Mouse (Mus musculus): ENCODE measurements around the gene Gm5741. TPM values are rescaled to one million over a fixed set of nuclear protein-coding genes. Genes with fewer than 3 reads are reported as not detected.
A peak's percentile ranks its signal among the peaks of the same experiment; 100 is the strongest.

Gm5741 gene
- polyA plus RNA-seq, 1 experiment from 2014 or later, result not detected

DNA sequence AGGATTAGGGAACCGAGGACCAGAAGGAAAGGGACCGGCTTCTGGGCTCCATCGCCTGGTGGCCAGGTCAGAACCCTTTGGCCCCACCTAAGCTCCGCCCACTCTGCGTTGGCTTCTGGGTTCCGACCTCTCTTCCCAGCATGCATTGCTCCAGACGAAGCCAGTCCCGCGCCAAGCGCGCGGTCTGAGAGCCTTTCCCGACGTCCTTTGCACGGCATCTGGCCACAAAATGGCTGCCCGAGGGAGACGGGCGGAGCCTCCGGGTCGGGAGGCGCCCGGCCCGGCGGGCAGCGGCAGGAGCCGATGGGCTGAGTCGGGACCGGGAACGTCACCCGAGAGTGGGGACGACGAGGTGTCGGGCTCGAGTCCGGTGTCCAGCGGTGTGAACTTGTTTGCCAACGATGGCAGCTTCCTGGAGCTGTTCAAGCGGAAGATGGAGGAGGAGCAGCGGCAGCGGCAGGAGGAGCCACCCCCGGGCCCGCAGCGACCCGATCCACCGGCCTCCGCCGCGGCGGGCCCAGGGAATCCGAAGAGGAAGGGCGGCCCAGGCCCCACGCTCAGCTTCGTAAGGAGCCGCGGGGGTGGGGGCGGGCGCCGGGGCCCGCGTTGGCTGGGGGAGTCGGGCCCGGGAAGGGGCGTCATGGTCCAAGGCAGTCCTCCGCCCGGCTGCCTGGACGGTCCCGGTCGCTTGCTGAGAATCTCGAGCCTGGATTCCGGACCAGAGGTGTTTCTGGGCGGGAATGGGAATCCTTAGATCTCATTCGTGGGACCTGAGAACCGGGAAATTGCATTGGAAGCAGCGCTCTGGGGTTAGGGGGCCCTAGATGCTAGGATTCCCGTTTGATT is 40.9 kb downstream of the Gm5741 start, which contains the start of gene Trir:
TSS of gene Trir (plus strand) at position 154 of the 846 bp plus-strand sequence.
- H3K36me3 ChIP-seq (replicated peaks; ENCODE audit: control insufficient read depth, insufficient read depth), result peaks cover 45% of the 10 kb centered on the region
- peak within 1 kb of the TSS; percentile 91 for H3K27ac ChIP-seq
- WGBS, result under 1% methylated on average over 70 of the region's 75 CpGs
- peak within 1 kb of the TSS; percentile 86 for H3K4me2 ChIP-seq (replicated peaks)
- no peaks in the 10 kb centered on the region for H3K27me3 ChIP-seq (ENCODE audit: control insufficient read depth, insufficient read depth, low read length)
- ATAC-seq (ENCODE audit: low FRiP score) (peak; percentile 79), DNase-seq (ENCODE audit: low spot score) (peak; percentile 95)
- H3K9ac ChIP-seq, result peak within 1 kb of the TSS; percentile 100
- H3K4me3 ChIP-seq (replicated peaks; ENCODE audit: low read length), result peak within 1 kb of the TSS; percentile 100
- peaks cover 33% of the 10 kb centered on the region for H3K4me1 ChIP-seq (replicated peaks; ENCODE audit: control insufficient read depth, insufficient read depth, low read length)
- H3K9me3 ChIP-seq (ENCODE audit: control insufficient read depth, low read length), result no peaks in the 10 kb centered on the region

DNA sequence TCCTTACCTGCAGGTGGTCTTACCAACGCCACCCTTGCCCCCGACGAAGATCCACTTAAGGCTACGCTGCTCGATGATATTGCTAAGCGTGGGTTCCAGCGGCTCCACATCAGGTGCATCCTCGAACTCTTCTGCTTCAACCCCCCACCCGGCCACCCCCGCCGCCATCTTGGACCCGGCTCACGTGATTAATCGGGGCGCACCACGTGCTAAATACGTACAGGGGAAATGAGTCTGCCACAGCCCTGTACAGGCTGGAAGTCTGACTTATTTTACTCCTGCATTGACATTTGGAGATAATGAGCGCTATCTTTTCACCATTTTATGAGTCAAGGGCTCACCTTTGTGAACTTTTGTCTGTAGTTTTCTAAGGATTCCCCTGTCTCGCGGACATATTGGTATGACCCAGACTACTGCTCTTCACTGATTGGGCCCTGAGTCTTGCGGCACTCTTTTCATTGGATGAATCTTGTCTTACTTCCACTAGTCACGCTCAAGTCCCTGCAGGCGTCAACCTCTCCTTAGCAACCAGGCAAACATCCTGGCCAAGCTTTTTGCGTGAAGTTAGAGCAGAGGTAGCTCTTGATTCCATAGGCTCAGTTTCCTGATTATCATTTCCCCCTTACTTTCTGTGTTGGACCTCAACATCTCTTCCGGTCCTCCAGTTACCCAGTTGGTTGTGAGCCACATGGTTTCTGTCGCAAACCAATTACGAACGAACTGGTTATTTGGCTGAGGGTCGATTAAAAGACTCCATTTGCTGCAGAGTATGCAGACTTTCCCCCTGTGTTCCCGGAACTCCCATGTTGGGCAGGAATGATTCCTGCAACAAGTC is 42.5 kb downstream of the Gm5741 start, which contains the start of gene Asna1:
TSS of gene Asna1 (minus strand) at position 184 of the 835 bp plus-strand sequence.
- Histone ChIP-seq H3K4me2 (replicated peaks) (peak within 1 kb of the TSS; percentile 86), H3K4me3 (replicated peaks; ENCODE audit: low read length) (peak within 1 kb of the TSS; percentile 88), H3K36me3 (replicated peaks; ENCODE audit: control insufficient read depth, insufficient read depth) (peaks cover 45% of the 10 kb centered on the region), H3K9ac (peak within 1 kb of the TSS; percentile 83), H3K27ac (peak within 1 kb of the TSS; percentile 69), H3K27me3 (ENCODE audit: control insufficient read depth, insufficient read depth, low read length) (no peaks in the 10 kb centered on the region), H3K9me3 (ENCODE audit: control insufficient read depth, low read length) (no peaks in the 10 kb centered on the region), H3K4me1 (replicated peaks; ENCODE audit: control insufficient read depth, insufficient read depth, low read length) (peaks cover 33% of the 10 kb centered on the region)
- DNase-seq (ENCODE audit: low spot score) (peak; percentile 89), ATAC-seq (ENCODE audit: low FRiP score) (peak; percentile 89)
- WGBS, result 8% methylated on average over 30 of the region's 30 CpGs

DNA sequence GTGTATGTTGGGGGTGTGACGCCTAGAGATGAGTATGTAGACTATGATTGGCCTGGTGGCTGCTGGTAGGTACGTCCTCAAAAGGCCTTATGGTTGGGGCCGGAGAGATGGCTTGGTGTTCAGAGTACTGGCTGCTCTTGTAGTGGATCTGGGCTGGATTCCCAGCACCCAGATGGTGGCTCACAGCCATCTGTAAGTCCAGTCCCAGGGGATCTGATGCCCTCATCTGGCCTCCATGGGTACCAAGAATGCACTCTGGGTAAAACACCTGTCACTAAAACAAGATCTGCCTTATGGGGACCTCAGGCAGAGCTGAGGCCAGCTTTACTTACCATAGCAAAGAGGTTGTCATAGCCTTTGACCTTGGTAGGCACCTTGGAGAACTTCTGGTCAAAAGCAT is 43.9 kb downstream of the Gm5741 start:
- Histone ChIP-seq H3K27me3 (ENCODE audit: control insufficient read depth, insufficient read depth, low read length) (no peaks in the 10 kb centered on the region), H3K9ac (0 out of 2 replicates have a peak overlapping the region, but pooled peaks have one; percentile 83), H3K4me3 (replicated peaks; ENCODE audit: low read length) (peak overlapping the region; percentile 88; the same call in 1 of the 2 replicates), H3K36me3 (replicated peaks; ENCODE audit: control insufficient read depth, insufficient read depth) (peaks cover 53% of the 10 kb centered on the region), H3K27ac (no peak overlapping the region), H3K9me3 (ENCODE audit: control insufficient read depth, low read length) (no peaks in the 10 kb centered on the region), H3K4me1 (replicated peaks; ENCODE audit: control insufficient read depth, insufficient read depth, low read length) (peaks cover 29% of the 10 kb centered on the region), H3K4me2 (replicated peaks) (peak overlapping the region; percentile 86)
- 91% methylated on average over 3 of the region's 3 CpGs for WGBS
- ATAC-seq (ENCODE audit: low FRiP score) (no peak), DNase-seq (ENCODE audit: low spot score) (no peak)

DNA sequence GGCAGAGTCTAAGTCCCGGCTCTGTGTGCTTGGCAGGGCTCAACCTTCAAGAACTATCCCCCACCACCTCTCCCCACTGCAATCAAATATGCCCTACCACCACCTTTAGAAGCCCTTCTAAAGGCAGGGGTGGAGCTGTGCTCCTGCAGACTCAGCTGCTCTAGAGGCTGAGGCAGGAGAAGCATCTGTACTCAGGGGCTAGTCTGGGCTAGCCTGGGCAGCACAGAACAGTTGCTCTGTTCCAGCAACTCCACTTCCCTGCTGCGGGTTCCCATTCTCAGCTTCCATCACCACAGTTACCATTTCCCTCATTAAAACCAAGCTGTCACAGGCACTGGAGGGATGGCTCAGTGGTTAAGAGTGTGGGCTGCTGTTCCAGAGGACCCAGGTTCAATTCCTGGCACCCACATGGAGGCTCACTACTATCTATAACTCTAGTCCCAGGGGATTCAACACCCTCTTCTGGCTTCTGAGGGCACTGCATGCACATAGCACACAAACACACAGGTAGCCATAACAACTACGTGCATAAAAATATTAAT is 46.2 kb downstream of the Gm5741 start:
- WGBS, result 95% methylated on average over 3 of the region's 3 CpGs
- Histone ChIP-seq H3K27me3 (ENCODE audit: control insufficient read depth, insufficient read depth, low read length) (no peaks in the 10 kb centered on the region), H3K9ac (no peak overlapping the region), H3K9me3 (ENCODE audit: control insufficient read depth, low read length) (no peaks in the 10 kb centered on the region), H3K4me2 (replicated peaks) (no peak overlapping the region), H3K36me3 (replicated peaks; ENCODE audit: control insufficient read depth, insufficient read depth) (peaks cover 67% of the 10 kb centered on the region), H3K4me1 (replicated peaks; ENCODE audit: control insufficient read depth, insufficient read depth, low read length) (peaks cover 19% of the 10 kb centered on the region), H3K27ac (no peak overlapping the region), H3K4me3 (replicated peaks; ENCODE audit: low read length) (no peak overlapping the region)
- ATAC-seq (ENCODE audit: low FRiP score), result no peak
- no peak for DNase-seq (ENCODE audit: low spot score)

Small RNA genes lying within 50 kb of the gene (microRNA-seq; reads per million reads assigned to microRNA genes)
- gene Gm23388 (0.65 reads per million), gene Mir7070 (0.81 reads per million)

Other genes starting within 250 kb of the Gm5741 start
- gene Dand5, start 245.2 kb downstream of the Gm5741 start, polyA plus RNA-seq (2014; fragmentation: Nextera tagmentation; extraction: Ambion mirVana), result 13.5 and 14.6 TPM in 2 replicates
- gene Gadd45gip1, start 236.5 kb downstream of the Gm5741 start, polyA plus RNA-seq (2014; fragmentation: Nextera tagmentation; extraction: Ambion mirVana), result 35.0 and 37.4 TPM in 2 replicates
- gene Rad23a, start 227.3 kb downstream of the Gm5741 start, polyA plus RNA-seq (2014; fragmentation: Nextera tagmentation; extraction: Ambion mirVana), result 75.7 and 81.1 TPM in 2 replicates
- 574 and 709 TPM in 2 replicates for gene Calr, start 221.0 kb downstream of the Gm5741 start, polyA plus RNA-seq (2014; fragmentation: Nextera tagmentation; extraction: Ambion mirVana)
- 87.8 and 93.4 TPM in 2 replicates for gene Farsa, start 211.0 kb downstream of the Gm5741 start, polyA plus RNA-seq (2014; fragmentation: Nextera tagmentation; extraction: Ambion mirVana)
- gene Syce2, start 195.9 kb downstream of the Gm5741 start, polyA plus RNA-seq (2014; fragmentation: Nextera tagmentation; extraction: Ambion mirVana), result 27.7 and 32.5 TPM in 2 replicates
- gene Gcdh, start 174.1 kb downstream of the Gm5741 start, polyA plus RNA-seq (2014; fragmentation: Nextera tagmentation; extraction: Ambion mirVana), result 25.6 and 29.8 TPM in 2 replicates
- 0.70 and 0.91 TPM in 2 replicates for gene Klf1, start 166.1 kb downstream of the Gm5741 start, polyA plus RNA-seq (2014; fragmentation: Nextera tagmentation; extraction: Ambion mirVana)
- gene Dnase2a, start 159.4 kb downstream of the Gm5741 start, polyA plus RNA-seq (2014; fragmentation: Nextera tagmentation; extraction: Ambion mirVana), result 3.3 and 6.0 TPM in 2 replicates
- 69.7 and 76.5 TPM in 2 replicates for gene Mast1, start 130.6 kb downstream of the Gm5741 start, polyA plus RNA-seq (2014; fragmentation: Nextera tagmentation; extraction: Ambion mirVana)
- gene Rtbdn, start 121.0 kb downstream of the Gm5741 start, polyA plus RNA-seq (2014; fragmentation: Nextera tagmentation; extraction: Ambion mirVana), result 1.1 and 1.8 TPM in 2 replicates
- not detected in 2 replicates for gene Gm49661, start 98.5 kb downstream of the Gm5741 start, polyA plus RNA-seq (2014; fragmentation: Nextera tagmentation; extraction: Ambion mirVana)
- 1,143 and 1,221 TPM in 2 replicates for gene Prdx2, start 98.4 kb downstream of the Gm5741 start, polyA plus RNA-seq (2014; fragmentation: Nextera tagmentation; extraction: Ambion mirVana)
- 47.8 and 48.4 TPM in 2 replicates for gene Rnaseh2a, start 98.2 kb downstream of the Gm5741 start, polyA plus RNA-seq (2014; fragmentation: Nextera tagmentation; extraction: Ambion mirVana)
- 6.0 and 6.2 TPM in 2 replicates for gene Junb, start 89.3 kb downstream of the Gm5741 start, polyA plus RNA-seq (2014; fragmentation: Nextera tagmentation; extraction: Ambion mirVana)
- gene Hook2, start 77.4 kb downstream of the Gm5741 start, polyA plus RNA-seq (2014; fragmentation: Nextera tagmentation; extraction: Ambion mirVana), result 24.6 and 27.3 TPM in 2 replicates
- gene Best2, start 53.5 kb downstream of the Gm5741 start, polyA plus RNA-seq (2014; fragmentation: Nextera tagmentation; extraction: Ambion mirVana), result not detected in 2 replicates
- 121 and 137 TPM in 2 replicates for gene Asna1, start 42.7 kb downstream of the Gm5741 start, polyA plus RNA-seq (2014; fragmentation: Nextera tagmentation; extraction: Ambion mirVana)
- gene Trir, start 41.2 kb downstream of the Gm5741 start, polyA plus RNA-seq (2014; fragmentation: Nextera tagmentation; extraction: Ambion mirVana), result 162 and 165 TPM in 2 replicates
- gene Tnpo2, start 31.1 kb downstream of the Gm5741 start, polyA plus RNA-seq (2014; fragmentation: Nextera tagmentation; extraction: Ambion mirVana), result 42.4 and 46.4 TPM in 2 replicates
- gene Fbxw9, start 7.9 kb downstream of the Gm5741 start, polyA plus RNA-seq (2014; fragmentation: Nextera tagmentation; extraction: Ambion mirVana), result 63.0 and 68.9 TPM in 2 replicates
- 105 and 113 TPM in 2 replicates for gene Dhps, start 3.8 kb upstream of the Gm5741 start, polyA plus RNA-seq (2014; fragmentation: Nextera tagmentation; extraction: Ambion mirVana)
- gene Wdr83os, start 12.8 kb upstream of the Gm5741 start, polyA plus RNA-seq (2014; fragmentation: Nextera tagmentation; extraction: Ambion mirVana), result 119 and 136 TPM in 2 replicates
- gene Wdr83, start 13.3 kb upstream of the Gm5741 start, polyA plus RNA-seq (2014; fragmentation: Nextera tagmentation; extraction: Ambion mirVana), result 41.2 and 43.9 TPM in 2 replicates
- 17.3 and 20.1 TPM in 2 replicates for gene Man2b1, start 15.3 kb upstream of the Gm5741 start, polyA plus RNA-seq (2014; fragmentation: Nextera tagmentation; extraction: Ambion mirVana)
- 3.6 TPM in 2 replicates for gene Zfp791, start 55.1 kb upstream of the Gm5741 start, polyA plus RNA-seq (2014; fragmentation: Nextera tagmentation; extraction: Ambion mirVana)
- not detected in 2 replicates for gene Cks1brt, start 83.9 kb upstream of the Gm5741 start, polyA plus RNA-seq (2014; fragmentation: Nextera tagmentation; extraction: Ambion mirVana)
- not detected in 2 replicates for gene Olfr371, start 158.0 kb upstream of the Gm5741 start, polyA plus RNA-seq (2014; fragmentation: Nextera tagmentation; extraction: Ambion mirVana)
- 71.8 and 74.2 TPM in 2 replicates for gene Orc6, start 231.7 kb upstream of the Gm5741 start, polyA plus RNA-seq (2014; fragmentation: Nextera tagmentation; extraction: Ambion mirVana)
- 179 and 200 TPM in 2 replicates for gene Vps35, start 231.8 kb upstream of the Gm5741 start, polyA plus RNA-seq (2014; fragmentation: Nextera tagmentation; extraction: Ambion mirVana)

Data from hindbrain, embryonic 14.5 days (tissue).